Mouse (Mus musculus) CD8-positive naive resting alpha-beta T cell, adult 2 months (primary cell): ENCODE measurements around the gene Chchd1.

Source experiments
- DNase-seq, 2 experiments: peaks; one replicate each; pipeline ENCODE4 v3.0.0; 2022; ENCODE audit warnings: low read depth in 2 of 2, low spot score in 2 of 2

Gene Chchd1

GRCm38 (mm10) chr14:20702741-20703381 is at the start of gene Chchd1:
Chchd1 (plus strand) TSS chr14:20703006.
- peak; percentile 70 to 73 for DNase-seq

- DNase-seq: no peak
These were observed 48.0 kb upstream of the Chchd1 start for GRCm38 (mm10) chr14:20654690-20655421.

GRCm38 (mm10) chr14:20655731-20656130 is 47.1 kb upstream of the Chchd1 start:
- no peak for DNase-seq

GRCm38 (mm10) chr14:20656361-20656760 is 46.4 kb upstream of the Chchd1 start, which contains the start of gene Myoz1:
Myoz1 (minus strand) TSS chr14:20656540.
- no peak for DNase-seq

- peak in 1 of 2 experiments; percentile 27 for DNase-seq
These were observed 44.5 kb upstream of the Chchd1 start for GRCm38 (mm10) chr14:20658326-20658725.

GRCm38 (mm10) chr14:20658902-20659301 is 43.9 kb upstream of the Chchd1 start:
- no peak for DNase-seq

- no peak for DNase-seq
These were observed 43.1 kb upstream of the Chchd1 start for GRCm38 (mm10) chr14:20659687-20660086.

GRCm38 (mm10) chr14:20660827-20661660 is 41.8 kb upstream of the Chchd1 start:
- DNase-seq: peak; percentile 86 to 91

GRCm38 (mm10) chr14:20661661-20662331 is 41.0 kb upstream of the Chchd1 start:
- no peak for DNase-seq

- DNase-seq: no peak
These were observed 40.1 kb upstream of the Chchd1 start for GRCm38 (mm10) chr14:20662740-20663139.

GRCm38 (mm10) chr14:20663601-20664000 is 39.2 kb upstream of the Chchd1 start:
- DNase-seq: no peak

- no peak for DNase-seq
These were observed 38.4 kb upstream of the Chchd1 start for GRCm38 (mm10) chr14:20664436-20664835.

- DNase-seq: no peak
These were observed 35.3 kb upstream of the Chchd1 start for GRCm38 (mm10) chr14:20667469-20667868.

- no peak for DNase-seq
These were observed 34.5 kb upstream of the Chchd1 start, which contains the start of gene Synpo2l for GRCm38 (mm10) chr14:20668154-20668810. Synpo2l (minus strand) TSS chr14:20668354.

GRCm38 (mm10) chr14:20672990-20673389 is 29.8 kb upstream of the Chchd1 start:
- DNase-seq: peak; percentile 26 to 56

- DNase-seq: peak in 1 of 2 experiments; percentile 16
These were observed 29.1 kb upstream of the Chchd1 start for GRCm38 (mm10) chr14:20673735-20674063.

GRCm38 (mm10) chr14:20674064-20674833 is 28.6 kb upstream of the Chchd1 start, which contains the start of gene Sec24c:
Sec24c (plus strand) TSS chr14:20674308.
- peak; percentile 94 to 95 for DNase-seq

GRCm38 (mm10) chr14:20677906-20678305 is 24.9 kb upstream of the Chchd1 start:
- no peak for DNase-seq

- DNase-seq: no peak
These were observed 21.1 kb upstream of the Chchd1 start for GRCm38 (mm10) chr14:20681742-20682141.

- DNase-seq: peak; percentile 66 to 77
These were observed 20.3 kb upstream of the Chchd1 start for GRCm38 (mm10) chr14:20682498-20682897.
